Mouse (Mus musculus): Measurements from ENCODE around the gene Dph1.

DNA sequence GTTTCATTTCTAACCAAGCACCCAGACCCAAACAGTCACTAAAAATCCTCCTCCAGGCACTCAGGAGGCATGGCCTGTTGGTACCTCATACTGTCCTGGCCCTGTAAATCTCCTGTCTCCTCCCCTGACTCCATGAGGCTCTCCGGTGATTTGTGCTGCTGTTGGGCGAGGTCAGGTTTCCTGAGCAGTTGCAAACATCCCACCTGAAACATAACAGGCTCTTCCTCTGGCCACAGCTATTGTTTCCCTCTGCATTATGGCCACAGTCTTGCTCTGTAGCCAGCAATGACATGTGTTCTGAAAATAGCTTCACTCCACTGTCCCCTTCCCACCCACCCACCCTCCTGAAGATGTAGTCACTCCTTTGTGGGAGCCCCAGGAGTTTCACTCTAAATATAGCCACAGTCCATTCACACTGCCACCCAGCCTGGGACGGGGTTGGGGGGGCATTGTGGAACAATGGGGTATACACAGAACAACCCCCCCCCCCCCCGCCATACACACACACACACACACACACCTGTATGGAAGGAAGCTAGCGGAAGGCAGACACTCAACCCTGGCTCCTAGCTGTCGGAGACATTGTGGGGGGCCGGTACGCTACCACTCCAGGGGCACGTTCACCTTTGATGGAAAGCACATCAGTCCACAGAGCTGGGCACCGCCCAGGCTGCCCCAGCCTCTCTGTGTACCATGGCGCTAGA, 42.6 kb downstream of the Dph1 start:
- no peak for TF ChIP-seq CTCF (IDR thresholded peaks at IDR 0.05; ENCODE audit: borderline replicate concordance, extremely low read depth, insufficient read depth, insufficient read length)
- TF ChIP-seq POLR2A (IDR thresholded peaks at IDR 0.05; ENCODE audit: borderline replicate concordance, extremely low read depth, insufficient read depth, insufficient read length, poor library complexity, severe bottlenecking): no peak
